Mouse (Mus musculus) heart, embryonic 14.5 days (tissue): ENCODE data around the gene Gzme. TPM values are rescaled to one million over a fixed set of nuclear protein-coding genes. Genes with fewer than 3 reads are reported as not detected.
"Not testable (repeated sequence)": the region's sequence is repeated elsewhere in the genome, so short reads cannot be mapped to it uniquely, and the experiment has no call there.

Experiments used
- ATAC-seq: fragments of 200-750 bp; cut with Nextera tagmentation; 2 replicates; pipeline ENCODE4 v1.8.0; 2017; ENCODE audit warnings: low read depth, moderate TSS enrichment; ENCODE audit not compliant: insufficient number of reproducible peaks, insufficient read depth, low FRiP score
- H3K27ac ChIP-seq, 2 experiments: fragments of 200-500 bp in 1 of 2; fragments of 300-500 bp in 1 of 2; sonication (generic) in 1 of 2; replicated peaks in 1 of 2; 2 replicates each; pipeline ENCODE4 v1.5.1; 2012 to 2014; ENCODE audit warnings: low read depth in 2 of 2, low read length in 2 of 2, control low read depth in 1 of 2, mild to moderate bottlenecking in 1 of 2, mixed read lengths in 1 of 2; ENCODE audit not compliant: control insufficient read depth in 1 of 2, insufficient read depth in 1 of 2
- H3K27me3 ChIP-seq: fragments of 300-500 bp; sonication (generic); 2 replicates; pipeline ENCODE4 v1.6.1; 2014; ENCODE audit warnings: mild to moderate bottlenecking, low read length, control low read depth; ENCODE audit not compliant: control insufficient read depth, insufficient read depth
- H3K36me3 ChIP-seq: fragments of 300-500 bp; sonication (generic); 2 replicates; pipeline ENCODE4 v1.6.1; 2014; ENCODE audit warnings: mild to moderate bottlenecking, control low read depth, low read length, mixed read lengths; ENCODE audit not compliant: control insufficient read depth, insufficient read depth
- H3K4me1 ChIP-seq, 2 experiments: fragments of 200-500 bp in 1 of 2; fragments of 300-500 bp in 1 of 2; sonication (generic) in 1 of 2; 2 replicates each; pipeline ENCODE4 v1.6.1; 2012 to 2014; ENCODE audit warnings: low read length in 2 of 2, control low read depth in 1 of 2, mixed read lengths in 1 of 2; ENCODE audit not compliant: control insufficient read depth in 2 of 2, insufficient read depth in 2 of 2
- H3K4me2 ChIP-seq: fragments of 300-500 bp; sonication (generic); 2 replicates; pipeline ENCODE4 v1.6.1; 2014; ENCODE audit warnings: mild to moderate bottlenecking, low read length
- H3K4me3 ChIP-seq, 2 experiments: fragments of 200-500 bp in 1 of 2; fragments of 300-500 bp in 1 of 2; sonication (generic) in 1 of 2; 2 replicates each; pipeline ENCODE4 v1.5.1; 2012 to 2014; ENCODE audit warnings: low read length in 2 of 2, mild to moderate bottlenecking in 2 of 2, control low read depth in 1 of 2, low read depth in 1 of 2, moderate library complexity in 1 of 2; ENCODE audit not compliant: control insufficient read depth in 1 of 2, insufficient read depth in 1 of 2
- H3K9ac ChIP-seq: fragments of 300-500 bp; sonication (generic); 2 replicates; pipeline ENCODE4 v1.6.1; 2014; ENCODE audit warnings: mild to moderate bottlenecking, low read length
- H3K9me3 ChIP-seq: fragments of 300-500 bp; sonication (generic); 2 replicates; pipeline ENCODE4 v1.6.1; 2016; ENCODE audit warnings: low read length, control low read depth; ENCODE audit not compliant: control insufficient read depth
- WGBS: fragments of 180-500 bp; shearing (Covaris S2); extraction: QIAGEN DNeasy Blood & Tissue Kit; methylation state at CpG from one replicate; pipeline ENCODE4 v1.1.7; 2014; 5-methylcytosine and 5-hydroxymethylcytosine counted together
- polyA plus RNA-seq: library from polyadenylated mRNA; unstranded; fragments of >200 nt; fragmentation: Nextera tagmentation; extraction: Ambion mirVana; gene quantifications from 2 replicates; pipeline ENCODE4 v1.2.1, GENCODE M21; 2014

The Gzme gene
- not detected in 2 replicates for polyA plus RNA-seq

DNA sequence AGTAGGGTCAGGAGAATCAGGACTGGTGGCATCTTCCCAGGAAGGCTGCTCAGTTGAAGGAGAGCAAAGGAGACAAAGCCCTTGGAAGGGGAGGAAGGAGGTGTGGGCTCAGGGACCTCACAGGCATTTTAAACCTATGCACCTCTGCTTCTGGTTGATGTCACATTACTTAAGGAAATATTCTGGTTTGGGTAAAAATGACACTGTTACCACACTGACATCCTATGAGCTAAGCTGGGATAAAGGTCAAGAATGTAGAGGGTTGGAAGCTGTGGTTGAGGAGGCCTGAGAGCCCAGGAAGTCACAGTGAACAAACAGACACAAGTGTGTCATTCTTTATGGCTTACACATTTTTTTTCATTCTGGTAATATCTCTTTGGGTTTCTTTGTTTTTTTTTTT lies at the start of gene Gzme:
TSS of gene Gzme (minus strand) at position 101 of the 400 bp plus-strand sequence.
- H3K4me1 ChIP-seq: no peaks in the 10 kb centered on the region; a peak in 1 of 4 replicates
- no peaks in the 10 kb centered on the region for H3K36me3 ChIP-seq
- no peak within 1 kb of the TSS for H3K27ac ChIP-seq
- no peak for ATAC-seq
- no peaks in the 10 kb centered on the region for H3K27me3 ChIP-seq
- no peak within 1 kb of the TSS for H3K9ac ChIP-seq
- no peaks in the 10 kb centered on the region for H3K9me3 ChIP-seq
- H3K4me2 ChIP-seq: no peak within 1 kb of the TSS
- H3K4me3 ChIP-seq: no peak within 1 kb of the TSS

DNA sequence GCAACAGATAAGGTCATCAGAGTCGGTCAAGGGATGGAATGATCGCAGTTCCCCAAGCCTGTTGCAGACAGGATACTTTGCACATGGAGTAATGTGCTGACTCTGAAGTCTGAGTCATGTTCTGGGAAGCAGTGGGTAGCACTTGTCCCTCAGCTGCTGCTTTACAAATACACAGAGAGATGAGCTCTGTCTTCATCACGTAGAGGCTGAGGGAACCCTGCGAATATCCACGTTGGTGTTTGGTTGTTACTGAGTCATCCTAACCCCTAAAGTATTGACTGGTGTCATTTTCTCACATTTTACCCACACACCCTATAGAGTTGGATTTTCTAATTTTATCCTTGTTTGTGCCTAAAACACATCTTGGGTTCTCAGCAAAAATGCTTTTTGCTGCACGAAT lies 47.6 kb upstream of the Gzme start:
- Histone ChIP-seq H3K27ac (no peak overlapping the region), H3K9me3 (no peaks in the 10 kb centered on the region), H3K27me3 (no peaks in the 10 kb centered on the region), H3K4me3 (no peak overlapping the region), H3K9ac (no peak overlapping the region), H3K4me2 (no peak overlapping the region), H3K36me3 (no peaks in the 10 kb centered on the region), H3K4me1 (no peaks in the 10 kb centered on the region)
- ATAC-seq: no peak
- WGBS: 68% methylated on average over 6 of the region's 6 CpGs

DNA sequence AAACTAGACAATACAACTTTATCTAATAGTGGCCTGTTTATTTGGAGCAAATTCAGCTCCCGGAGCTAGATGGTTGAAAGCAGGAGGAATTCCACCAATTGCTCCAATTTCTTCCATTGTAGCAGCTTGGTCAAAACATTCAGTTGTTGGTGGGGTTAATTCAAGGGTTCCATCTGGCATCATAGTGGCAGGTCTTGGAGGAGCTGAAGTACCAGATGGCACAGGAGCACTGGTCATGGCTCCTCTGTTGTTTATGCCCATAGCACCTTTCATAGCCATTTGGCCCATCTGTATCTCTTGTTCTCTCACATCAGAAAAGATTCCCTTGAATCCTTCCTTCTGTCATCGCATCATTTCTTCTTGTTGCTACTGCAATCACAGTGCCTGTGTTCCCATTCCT lies 41.7 kb upstream of the Gzme start:
- H3K36me3 ChIP-seq: no peaks in the 10 kb centered on the region
- no peaks in the 10 kb centered on the region for H3K27me3 ChIP-seq
- 74% methylated on average over 2 of the region's 2 CpGs for WGBS
- H3K9me3 ChIP-seq: no peaks in the 10 kb centered on the region
- H3K27ac ChIP-seq: no peak overlapping the region
- no peaks in the 10 kb centered on the region for H3K4me1 ChIP-seq
- ATAC-seq: no peak
- no peak overlapping the region for H3K4me2 ChIP-seq
- H3K4me3 ChIP-seq: no peak overlapping the region
- H3K9ac ChIP-seq: no peak overlapping the region

DNA sequence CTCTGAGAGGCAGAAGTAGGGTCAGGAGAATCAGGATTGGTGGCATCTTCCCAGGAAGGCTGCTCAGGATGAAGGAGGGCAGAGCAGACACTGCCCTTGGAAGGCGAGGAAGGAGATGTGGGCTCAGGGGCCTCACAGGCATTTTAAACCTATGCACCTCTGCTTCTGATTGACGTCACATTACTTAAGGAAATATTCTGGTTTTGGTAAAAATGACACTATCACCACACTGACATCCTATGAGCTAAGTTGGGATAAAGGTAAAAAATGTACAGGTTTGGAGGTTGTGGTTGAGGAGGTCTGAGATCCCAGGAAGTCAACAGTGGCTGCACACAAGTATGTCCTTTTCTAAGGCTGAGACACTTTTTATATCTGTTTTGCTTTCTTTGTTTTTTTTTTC lies 39.1 kb upstream of the Gzme start, which contains the start of gene Gzmg:
TSS of gene Gzmg (minus strand) at position 101 of the 400 bp plus-strand sequence.
- 78% methylated on average over 2 of the region's 2 CpGs for WGBS
- not testable (repeated sequence) for ATAC-seq, H3K27me3 ChIP-seq

DNA sequence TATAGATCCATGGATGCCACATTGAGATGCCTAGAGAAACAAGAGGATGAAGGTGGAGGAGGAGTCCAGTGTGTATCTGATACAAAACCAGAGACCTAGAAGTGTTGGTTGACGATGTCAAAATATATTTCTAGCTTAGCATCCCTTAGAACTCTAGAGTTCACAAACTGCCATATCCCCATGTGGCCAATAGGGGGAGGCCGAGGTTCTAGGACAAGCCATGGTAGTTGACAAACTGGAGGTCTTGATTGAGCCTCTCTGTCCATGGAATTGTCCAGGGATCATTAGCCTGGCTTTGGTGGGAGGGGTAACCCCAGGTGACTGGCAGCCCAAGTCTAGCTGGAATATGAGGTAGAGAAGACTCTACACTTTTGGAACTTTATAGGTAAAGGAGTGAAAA lies 34.9 kb upstream of the Gzme start:
- WGBS: 73% methylated on average over 2 of the region's 2 CpGs
- no peak overlapping the region for H3K27ac ChIP-seq
- H3K4me3 ChIP-seq: no peak overlapping the region

More for the DNA sequence above, 39.1 kb upstream of the Gzme start, which contains the start of gene Gzmg:
- not testable (repeated sequence) for H3K4me3 ChIP-seq, H3K9me3 ChIP-seq, H3K27ac ChIP-seq, H3K36me3 ChIP-seq, H3K9ac ChIP-seq, H3K4me2 ChIP-seq, H3K4me1 ChIP-seq

DNA sequence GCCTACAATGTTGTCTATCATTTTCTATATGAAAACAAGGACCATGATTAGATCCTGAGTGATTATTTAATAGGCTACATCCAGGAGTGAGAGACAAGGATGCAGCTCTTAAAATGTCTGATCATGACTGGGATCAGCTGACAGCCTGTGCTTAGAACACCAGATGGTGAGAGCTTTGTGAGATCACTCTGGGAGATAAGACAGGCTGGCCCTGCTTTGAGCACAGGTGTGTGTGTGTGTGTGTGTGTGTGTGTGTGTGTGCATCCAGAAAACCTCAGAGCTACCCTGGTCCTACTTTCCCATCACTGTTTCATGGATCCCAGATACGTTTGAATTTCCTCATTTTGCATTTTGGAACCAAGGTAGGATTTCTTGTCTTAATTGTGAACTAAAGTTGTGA lies 13.2 kb upstream of the Gzme start:
- not testable (repeated sequence) for ATAC-seq, H3K27me3 ChIP-seq, H3K9ac ChIP-seq, H3K27ac ChIP-seq, H3K4me2 ChIP-seq, H3K36me3 ChIP-seq, H3K4me1 ChIP-seq, H3K4me3 ChIP-seq, H3K9me3 ChIP-seq
- 75% methylated on average over 1 of the region's 1 CpGs for WGBS

More for the DNA sequence above, 34.9 kb upstream of the Gzme start:
- Histone ChIP-seq H3K27me3 (no peaks in the 10 kb centered on the region), H3K36me3 (no peaks in the 10 kb centered on the region), H3K9ac (no peak overlapping the region), H3K9me3 (no peaks in the 10 kb centered on the region), H3K4me1 (no peaks in the 10 kb centered on the region), H3K4me2 (no peak overlapping the region)
- ATAC-seq: no peak

DNA sequence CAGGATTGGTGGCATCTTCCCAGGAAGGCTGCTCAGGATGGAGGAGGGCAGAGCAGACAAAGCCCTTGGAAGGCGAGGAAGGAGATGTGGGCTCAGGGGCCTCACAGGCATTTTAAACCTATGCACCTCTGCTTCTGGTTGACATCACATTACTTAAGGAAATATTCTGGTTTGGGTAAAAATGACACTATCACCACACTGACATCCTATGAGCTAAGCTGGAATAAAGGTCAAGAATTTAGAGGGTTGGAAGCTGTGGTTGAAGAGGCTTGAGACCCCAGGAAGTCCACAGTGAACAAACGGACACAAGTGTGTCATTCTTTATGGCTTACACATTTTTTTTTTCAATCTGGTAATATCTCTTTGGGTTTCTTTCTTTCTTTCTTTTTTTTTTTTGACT lies 12.1 kb upstream of the Gzme start, which contains the start of gene Gzmd:
TSS of gene Gzmd (minus strand) at position 101 of the 400 bp plus-strand sequence.
- not testable (repeated sequence) for H3K36me3 ChIP-seq, H3K27me3 ChIP-seq, H3K9me3 ChIP-seq, H3K9ac ChIP-seq, H3K4me1 ChIP-seq, H3K27ac ChIP-seq, H3K4me2 ChIP-seq, H3K4me3 ChIP-seq, ATAC-seq
- WGBS: 80% methylated on average over 2 of the region's 2 CpGs

DNA sequence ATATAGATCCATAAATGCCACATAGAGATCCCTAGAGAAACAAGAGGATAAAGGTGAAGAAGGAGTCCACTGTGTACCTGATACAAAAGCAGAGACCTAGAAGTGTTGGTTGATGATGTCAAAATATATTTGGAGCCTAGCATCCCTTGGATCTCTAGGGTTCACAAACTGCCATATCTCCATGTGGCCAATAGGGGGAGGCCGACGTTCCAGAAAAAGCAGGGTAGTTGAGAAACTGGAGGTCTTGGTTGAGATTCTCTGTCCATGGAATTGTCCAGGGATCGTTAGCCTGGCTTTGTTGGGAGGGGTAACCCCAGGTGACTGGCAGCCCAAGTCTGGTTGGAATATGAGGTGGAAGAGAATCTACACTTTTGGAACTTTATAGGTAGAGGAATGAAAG lies 7.9 kb upstream of the Gzme start:
- 40% methylated on average over 3 of the region's 3 CpGs for WGBS
- H3K4me2 ChIP-seq: no peak overlapping the region
- no peak for ATAC-seq
- H3K36me3 ChIP-seq: no peaks in the 10 kb centered on the region
- H3K27ac ChIP-seq: no peak overlapping the region
- no peak overlapping the region for H3K4me3 ChIP-seq
- H3K9ac ChIP-seq: no peak overlapping the region
- no peaks in the 10 kb centered on the region for H3K4me1 ChIP-seq
- H3K27me3 ChIP-seq: no peaks in the 10 kb centered on the region
- no peaks in the 10 kb centered on the region for H3K9me3 ChIP-seq
